Mouse (Mus musculus) intestine, embryonic 15.5 days (tissue): ENCODE measurements around the gene Mfsd11. TPM values are rescaled to one million over a fixed set of nuclear protein-coding genes. Genes with fewer than 3 reads are reported as not detected.

Experiments used
- ATAC-seq: fragments of 200-750 bp; cut with Nextera tagmentation; 2 replicates; pipeline ENCODE4 v1.8.0; 2017; ENCODE audit warnings: moderate TSS enrichment, moderate library complexity
- H3K27ac ChIP-seq: fragments of 300-500 bp; sonication (generic); 2 replicates; pipeline ENCODE4 v1.5.1; 2015; ENCODE audit warnings: mild to moderate bottlenecking, inconsistent platforms
- H3K27me3 ChIP-seq: fragments of 300-500 bp; sonication (generic); replicated peaks from 2 replicates; pipeline ENCODE4 v1.6.1; 2015; ENCODE audit warnings: inconsistent platforms
- H3K36me3 ChIP-seq: fragments of 300-500 bp; sonication (generic); 2 replicates; pipeline ENCODE4 v1.6.1; 2015; ENCODE audit warnings: inconsistent platforms
- H3K4me1 ChIP-seq: fragments of 300-500 bp; sonication (generic); replicated peaks from 2 replicates; pipeline ENCODE4 v1.6.1; 2015; ENCODE audit warnings: inconsistent platforms
- H3K4me2 ChIP-seq: fragments of 300-500 bp; sonication (generic); replicated peaks from 2 replicates; pipeline ENCODE4 v1.6.1; 2015; ENCODE audit warnings: mild to moderate bottlenecking, inconsistent platforms
- H3K4me3 ChIP-seq: fragments of 300-500 bp; sonication (generic); replicated peaks from 2 replicates; pipeline ENCODE4 v1.5.1; 2015; ENCODE audit warnings: inconsistent platforms
- H3K9ac ChIP-seq: fragments of 300-500 bp; sonication (generic); 2 replicates; pipeline ENCODE4 v1.6.1; 2015; ENCODE audit warnings: inconsistent platforms
- H3K9me3 ChIP-seq: fragments of 300-500 bp; sonication (generic); 2 replicates; pipeline ENCODE4 v1.6.1; 2016; ENCODE audit warnings: inconsistent platforms
- WGBS: fragments of 180-500 bp; shearing (Covaris S2); methylation state at CpG from one replicate; pipeline ENCODE4 v1.1.7; 2015; 5-methylcytosine and 5-hydroxymethylcytosine counted together
- polyA plus RNA-seq: library from polyadenylated mRNA; unstranded; fragments of >200 nt; fragmentation: Nextera tagmentation; extraction: Ambion mirVana; gene quantifications from 2 replicates; pipeline ENCODE4 v1.2.1, GENCODE M21; 2015

Gene Mfsd11
- polyA plus RNA-seq, 1 experiment from 2014 or later, result 47.3 TPM

GRCm38 (mm10) chr11:116913573-116913972 is 61.3 kb downstream of the Mfsd11 start:
- H3K27me3 ChIP-seq, result peaks cover 27% of the 10 kb centered on the region
- no peak overlapping the region for H3K9ac ChIP-seq
- no peak for ATAC-seq
- no peak overlapping the region for H3K4me2 ChIP-seq
- H3K9me3 ChIP-seq, result no peaks in the 10 kb centered on the region
- no peak overlapping the region for H3K4me3 ChIP-seq
- WGBS, result 40% methylated on average over 16 of the region's 16 CpGs
- H3K27ac ChIP-seq, result no peak overlapping the region
- H3K4me1 ChIP-seq, result peaks cover 5% of the 10 kb centered on the region; the same call in 1 of the 2 replicates
- H3K36me3 ChIP-seq, result no peaks in the 10 kb centered on the region

GRCm38 (mm10) chr11:116914267-116914885 is 62.1 kb downstream of the Mfsd11 start:
- Histone ChIP-seq H3K4me3 (no peak overlapping the region), H3K36me3 (no peaks in the 10 kb centered on the region), H3K9me3 (no peaks in the 10 kb centered on the region), H3K4me2 (no peak overlapping the region), H3K27me3 (peaks cover 34% of the 10 kb centered on the region), H3K9ac (no peak overlapping the region), H3K27ac (no peak overlapping the region), H3K4me1 (peaks cover 11% of the 10 kb centered on the region)
- WGBS, result 60% methylated on average over 5 of the region's 5 CpGs
- no peak for ATAC-seq

DNA sequence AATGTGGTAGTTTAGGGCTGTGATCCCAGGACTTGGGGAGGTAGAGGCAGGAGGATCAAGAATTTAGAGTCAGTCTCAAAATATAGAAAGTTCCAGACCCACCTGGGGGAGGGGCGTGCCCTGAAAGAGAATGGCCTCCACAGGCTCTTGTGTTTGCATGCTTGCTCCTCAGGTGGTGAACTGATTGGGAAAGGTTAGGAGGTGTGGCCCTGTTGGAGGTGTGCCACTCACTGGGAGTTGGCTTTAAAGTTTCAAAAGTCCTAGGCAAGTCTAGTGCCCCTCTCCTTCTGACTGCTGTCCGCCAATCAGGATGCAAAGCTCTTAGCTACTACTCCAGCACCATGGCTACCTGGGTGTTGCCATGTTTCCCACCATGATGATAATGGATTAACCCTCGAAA is 63.0 kb downstream of the Mfsd11 start:
- Histone ChIP-seq H3K9ac (no peak overlapping the region), H3K9me3 (no peaks in the 10 kb centered on the region), H3K4me1 (peaks cover 12% of the 10 kb centered on the region), H3K27me3 (peaks cover 42% of the 10 kb centered on the region), H3K36me3 (no peaks in the 10 kb centered on the region), H3K4me3 (no peak overlapping the region), H3K4me2 (no peak overlapping the region), H3K27ac (no peak overlapping the region)
- no peak for ATAC-seq
- 73% methylated on average over 3 of the region's 3 CpGs for WGBS

- Histone ChIP-seq H3K27me3 (peaks cover 57% of the 10 kb centered on the region), H3K4me3 (no peak overlapping the region), H3K36me3 (no peaks in the 10 kb centered on the region), H3K4me2 (no peak overlapping the region), H3K9me3 (no peaks in the 10 kb centered on the region), H3K9ac (no peak overlapping the region), H3K4me1 (peaks cover 12% of the 10 kb centered on the region), H3K27ac (no peak overlapping the region)
- ATAC-seq, result no peak
- WGBS, result 47% methylated on average over 7 of the region's 7 CpGs
These were observed 65.1 kb downstream of the Mfsd11 start for GRCm38 (mm10) chr11:116917361-116917760.

- H3K4me3 ChIP-seq, result peak within 1 kb of the TSS; percentile 59
- H3K27me3 ChIP-seq, result peaks cover 63% of the 10 kb centered on the region
- peak; percentile 90 for ATAC-seq
- H3K9ac ChIP-seq, result peak within 1 kb of the TSS; percentile 58
- H3K4me2 ChIP-seq, result peak within 1 kb of the TSS; percentile 100
- WGBS, result under 1% methylated on average over 80 of the region's 90 CpGs
- H3K9me3 ChIP-seq, result no peaks in the 10 kb centered on the region
- no peak within 1 kb of the TSS for H3K27ac ChIP-seq
- H3K4me1 ChIP-seq, result peaks cover 11% of the 10 kb centered on the region
- no peaks in the 10 kb centered on the region for H3K36me3 ChIP-seq
These were observed 66.3 kb downstream of the Mfsd11 start, which contains the start of gene Mgat5b for GRCm38 (mm10) chr11:116918323-116919185. TSS of gene Mgat5b (plus strand) at chr11:116918863.

DNA sequence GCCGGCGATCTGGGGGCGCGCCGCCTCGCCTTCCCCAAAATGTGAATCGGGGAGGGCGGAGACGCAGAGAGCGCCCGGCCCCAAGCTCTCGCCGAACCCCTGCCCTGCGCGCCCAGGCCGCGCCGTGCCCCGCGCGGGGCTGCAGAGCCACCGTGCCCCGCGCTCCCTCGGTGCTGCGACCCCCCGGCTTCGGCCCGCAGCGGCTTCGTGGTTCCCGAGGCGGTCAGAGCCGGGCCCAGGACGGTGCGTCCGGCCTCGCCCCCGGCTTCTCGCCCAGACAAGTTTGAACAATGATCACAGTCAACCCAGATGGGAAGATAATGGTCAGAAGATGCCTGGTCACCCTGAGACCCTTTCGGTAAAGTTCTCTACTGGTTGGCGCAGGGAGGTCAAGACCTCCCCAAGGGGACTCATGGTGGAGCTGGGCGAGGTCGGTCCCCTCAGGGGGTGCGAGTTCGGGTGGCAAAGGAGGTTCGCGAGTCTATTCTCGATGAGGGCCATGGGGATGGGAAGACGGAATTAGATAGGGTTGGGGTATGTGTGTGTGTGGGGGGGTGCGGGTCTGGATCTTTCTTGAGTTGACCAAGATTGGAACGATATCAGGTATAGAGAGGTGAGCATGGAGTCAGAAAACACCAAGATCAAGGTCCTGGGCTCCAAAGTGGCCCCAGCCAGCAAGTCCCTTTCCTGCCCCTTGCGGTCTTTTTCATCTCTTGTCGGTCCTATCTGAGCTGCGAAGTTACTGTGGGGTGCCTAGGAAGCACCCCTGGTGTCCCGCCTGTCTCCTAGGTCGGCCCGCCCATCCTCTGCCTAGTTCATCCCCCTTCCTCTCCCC is 67.2 kb downstream of the Mfsd11 start:
- peaks cover 9% of the 10 kb centered on the region for H3K4me1 ChIP-seq
- no peaks in the 10 kb centered on the region for H3K9me3 ChIP-seq
- WGBS, result 3% methylated on average over 55 of the region's 58 CpGs
- H3K36me3 ChIP-seq, result no peaks in the 10 kb centered on the region
- peak overlapping the region; percentile 59 for H3K4me3 ChIP-seq
- H3K9ac ChIP-seq, result peak overlapping the region; percentile 58
- peak overlapping the region; percentile 100 for H3K4me2 ChIP-seq
- ATAC-seq, result 0 out of 2 replicates have a peak, but pooled peaks have one; percentile 9
- peaks cover 65% of the 10 kb centered on the region for H3K27me3 ChIP-seq
- no peak overlapping the region for H3K27ac ChIP-seq

GRCm38 (mm10) chr11:116920746-116921145 is 68.5 kb downstream of the Mfsd11 start:
- Histone ChIP-seq H3K27ac (no peak overlapping the region), H3K27me3 (peaks cover 68% of the 10 kb centered on the region), H3K4me2 (no peak overlapping the region), H3K9me3 (no peaks in the 10 kb centered on the region), H3K36me3 (no peaks in the 10 kb centered on the region), H3K9ac (no peak overlapping the region), H3K4me1 (peaks cover 9% of the 10 kb centered on the region), H3K4me3 (no peak overlapping the region)
- ATAC-seq, result no peak
- 0% methylated on average over 6 of the region's 6 CpGs for WGBS

- peaks cover 56% of the 10 kb centered on the region for H3K27me3 ChIP-seq
- no peak for ATAC-seq
These were observed 69.8 kb downstream of the Mfsd11 start for GRCm38 (mm10) chr11:116922058-116922457.

More at GRCm38 (mm10) chr11:116922058-116922457, 69.8 kb downstream of the Mfsd11 start:
- Histone ChIP-seq H3K36me3 (no peaks in the 10 kb centered on the region), H3K4me1 (peaks cover 9% of the 10 kb centered on the region), H3K4me3 (no peak overlapping the region), H3K27ac (no peak overlapping the region), H3K9me3 (no peaks in the 10 kb centered on the region), H3K9ac (no peak overlapping the region), H3K4me2 (no peak overlapping the region)
- 54% methylated on average over 7 of the region's 7 CpGs for WGBS

Other genes with a start within 250 kb of the Mfsd11 start
- 8.4 and 8.9 TPM in 2 replicates for gene Rhbdf2, start 225.4 kb upstream of the Mfsd11 start, polyA plus RNA-seq
- gene Prcd, start 198.9 kb upstream of the Mfsd11 start, polyA plus RNA-seq, result 1.0 and 1.3 TPM in 2 replicates
- gene Cygb, start 198.1 kb upstream of the Mfsd11 start, polyA plus RNA-seq, result 12.5 and 12.9 TPM in 2 replicates
- not detected in 2 replicates for gene St6galnac1, start 76.9 kb upstream of the Mfsd11 start, polyA plus RNA-seq
- 25.5 and 27.9 TPM in 2 replicates for gene Mxra7, start 24.4 kb upstream of the Mfsd11 start, polyA plus RNA-seq
- 62.0 and 63.7 TPM in 2 replicates for gene Mettl23, start 9.2 kb upstream of the Mfsd11 start, polyA plus RNA-seq
- 81.2 and 88.5 TPM in 2 replicates for gene Jmjd6, start 9.0 kb upstream of the Mfsd11 start, polyA plus RNA-seq
- 723 and 765 TPM in 2 replicates for gene Srsf2, start 654 bp downstream of the Mfsd11 start, polyA plus RNA-seq
- gene Mgat5b, start 66.4 kb downstream of the Mfsd11 start, polyA plus RNA-seq, result 0.69 and 0.90 TPM in 2 replicates